Mouse (Mus musculus) thymus, adult 2 months (tissue): ENCODE results near the gene Sox4.

Experiments
- CTCF ChIP-seq: fragments of 200-500 bp; IDR thresholded peaks from 2 replicates; pipeline ENCODE4 v1.5.1; 2012; ENCODE audit warnings: mild to moderate bottlenecking, control low read depth, low read length, moderate library complexity, borderline replicate concordance; ENCODE audit not compliant: control insufficient read depth, poor library complexity, insufficient read depth; ENCODE audit errors: extremely low read depth
- POLR2A ChIP-seq: fragments of 200-500 bp; IDR thresholded peaks from 2 replicates; pipeline ENCODE4 v1.6.1; 2012; ENCODE audit warnings: mild to moderate bottlenecking, low read length, control low read depth, moderate library complexity; ENCODE audit not compliant: control insufficient read depth, poor library complexity, insufficient read depth; ENCODE audit errors: extremely low read depth

DNA sequence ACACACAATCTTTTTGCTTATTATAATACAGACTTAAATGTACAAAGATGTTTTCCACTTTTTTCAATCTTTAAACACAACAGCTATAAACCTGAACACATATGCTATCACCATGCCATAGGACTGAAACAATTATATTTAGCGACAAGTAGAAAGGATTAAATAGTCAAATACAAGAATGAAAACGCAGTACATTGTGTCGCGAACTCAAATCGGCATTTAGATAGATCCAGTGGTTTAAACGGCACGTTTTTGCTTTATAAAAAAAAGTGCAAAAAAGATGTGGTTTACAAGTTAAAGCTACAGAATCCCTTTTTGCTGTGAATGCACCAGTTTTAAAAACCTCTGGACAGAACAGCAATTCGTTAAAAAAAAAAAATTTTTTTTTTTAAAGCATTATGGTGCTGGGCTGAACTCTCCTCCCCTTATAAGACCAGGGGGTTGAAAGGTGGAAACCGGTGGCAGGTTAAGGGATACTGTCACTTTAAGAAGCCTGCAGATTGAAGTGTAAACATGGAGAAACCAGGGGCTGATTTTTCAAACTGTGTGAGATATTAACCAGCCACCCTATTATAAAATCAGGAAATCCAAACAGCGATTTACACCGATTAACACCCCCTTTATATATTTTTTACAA lies 4.1 kb downstream of the Sox4 start:
- no peak for TF ChIP-seq POLR2A
- no peak for TF ChIP-seq CTCF
